Mouse (Mus musculus) brain, embryonic 14.5 days (tissue): ENCODE data around the gene Trim44.

Experiments used
- CTCF ChIP-seq: fragments of 200-500 bp; IDR thresholded peaks from 2 replicates; pipeline ENCODE4 v1.5.1; 2012; ENCODE audit warnings: inconsistent platforms, mild to moderate bottlenecking, moderate library complexity, borderline replicate concordance; ENCODE audit not compliant: insufficient read depth, insufficient read length; ENCODE audit errors: extremely low read depth
- POLR2A ChIP-seq: fragments of 200-500 bp; IDR thresholded peaks from 2 replicates; pipeline ENCODE4 v1.6.1; 2012; ENCODE audit warnings: mild to moderate bottlenecking, inconsistent platforms, borderline replicate concordance; ENCODE audit not compliant: poor library complexity, insufficient read depth, insufficient read length, severe bottlenecking; ENCODE audit errors: extremely low read depth

DNA sequence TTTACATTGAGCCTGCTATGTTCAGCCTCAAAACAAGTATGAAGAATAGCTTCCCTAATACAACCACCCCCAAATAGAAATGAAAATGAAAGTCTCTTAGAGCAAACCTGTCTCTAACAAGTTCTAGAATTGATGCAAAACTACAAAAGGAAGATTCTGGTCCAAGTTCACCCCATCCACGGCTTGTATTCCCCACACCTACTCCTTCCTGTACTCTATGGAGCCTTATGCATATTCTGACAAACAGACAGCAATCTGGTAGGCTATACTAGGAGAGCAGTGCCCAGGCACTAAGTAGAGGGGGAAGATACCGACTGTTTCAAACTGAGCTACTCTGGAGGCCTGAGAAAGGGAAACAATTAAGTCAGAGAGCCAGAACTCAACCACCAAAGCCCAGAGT, 23.6 kb downstream of the Trim44 start:
- TF ChIP-seq CTCF (no peak), POLR2A (no peak)
